Mouse (Mus musculus) layer of hippocampus, postnatal 14 days (tissue): ENCODE measurements around the gene Ccdc14. TPM values are rescaled to one million over a fixed set of nuclear protein-coding genes. Genes with fewer than 3 reads are reported as not detected.

Experiments
- total RNA-seq, 2 experiments: library from RNA; stranded (reverse); gene quantifications; 2 replicates each; pipeline ENCODE4 v1.2.3; 2021

Ccdc14 gene
- total RNA-seq, 2 experiments from 2014 or later = 2.8 to 3.2 TPM

Other genes with a start within 250 kb of the Ccdc14 start
- gene Kalrn, start 117.1 kb upstream of the Ccdc14 start, total RNA-seq = 100 to 1,000 TPM; 419 to 451 TPM
- gene Ropn1, start 40.7 kb upstream of the Ccdc14 start, total RNA-seq = not detected
- gene Mylk, start 54.6 kb downstream of the Ccdc14 start, total RNA-seq = 10 to 100 TPM; 11.9 to 14.2 TPM